Mouse (Mus musculus) c-Kit-positive CD71-positive TER-119-negative erythroid progenitor cells, embryonic 14.5 days (primary cell): ENCODE measurements around the gene Sgo1.

ENCODE experiments used
- DNase-seq: peaks from one replicate; pipeline ENCODE4 v3.0.0-alpha.2; 2013; ENCODE audit warnings: low read depth

Gene Sgo1

DNA sequence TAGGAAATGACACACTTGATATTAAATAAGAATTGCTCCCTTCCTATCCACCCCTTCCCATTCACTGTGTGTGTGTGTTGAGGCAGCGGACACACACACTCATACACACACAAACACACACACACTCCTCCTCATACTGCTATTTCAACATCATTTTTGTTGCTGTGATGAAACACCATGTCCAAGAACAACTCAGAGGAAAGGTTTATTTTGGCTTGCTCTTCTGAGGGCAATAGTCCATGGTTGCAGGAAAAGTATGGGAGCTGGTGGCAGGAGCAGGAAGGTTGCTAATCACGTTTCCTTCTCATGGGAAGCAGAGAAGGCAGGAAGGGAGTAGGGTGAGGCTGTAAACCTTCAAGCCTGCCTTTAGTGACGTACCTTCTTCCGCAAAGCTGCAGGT lies 45.8 kb downstream of the Sgo1 start:
- no peak for DNase-seq

- no peak for DNase-seq
Measured at GRCm38 (mm10) chr17:53631344-53631743, 57.8 kb downstream of the Sgo1 start.

DNA sequence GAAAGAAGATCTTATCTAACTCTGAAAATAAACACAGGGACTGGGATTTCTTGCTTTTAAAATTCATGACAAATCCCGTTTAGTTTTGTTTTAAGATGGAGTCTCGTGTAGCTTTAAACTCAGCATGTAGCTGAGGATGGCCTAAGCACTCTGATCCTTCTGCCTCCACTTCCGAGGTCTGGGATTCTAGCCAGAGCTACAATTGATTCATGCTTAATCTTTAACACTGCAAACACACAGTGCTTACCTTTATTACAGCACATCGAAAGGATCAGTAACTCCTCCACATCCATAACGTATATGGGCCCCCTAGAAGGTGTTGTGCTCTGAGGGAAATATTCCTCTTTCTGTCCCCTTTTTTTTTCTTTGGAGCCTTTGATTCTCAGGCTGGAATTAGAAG lies 61.0 kb downstream of the Sgo1 start:
- DNase-seq = no peak

- DNase-seq = no peak
Measured at GRCm38 (mm10) chr17:53627497-53627896, 61.6 kb downstream of the Sgo1 start.

DNA sequence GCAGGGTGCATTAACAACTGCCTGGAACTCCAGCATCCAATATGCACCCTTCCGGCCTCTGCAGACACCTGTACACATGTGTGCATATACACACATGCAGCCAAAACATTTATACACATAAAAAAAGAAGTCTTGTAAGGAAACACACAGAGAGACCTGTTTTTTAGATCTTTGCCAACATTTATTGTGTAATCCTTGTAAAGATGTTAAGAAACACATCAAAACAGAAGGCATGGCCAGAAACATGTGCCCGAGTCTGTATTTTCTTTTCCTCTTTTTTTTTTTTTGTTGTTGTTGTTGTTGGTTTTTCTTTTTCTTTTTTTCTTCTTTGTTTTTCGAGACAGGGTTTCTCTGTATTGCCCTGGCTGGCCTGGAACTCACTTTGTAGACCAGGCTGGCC lies 63.0 kb downstream of the Sgo1 start:
- no peak for DNase-seq
